Mouse (Mus musculus) lung, embryonic 16.5 days (tissue): ENCODE results near the gene Kctd7. TPM values are rescaled to one million over a fixed set of nuclear protein-coding genes. Genes with fewer than 3 reads are reported as not detected.

Source experiments
- ATAC-seq: fragments of 200-750 bp; cut with Nextera tagmentation; 2 replicates; pipeline ENCODE4 v1.8.0; 2017; ENCODE audit warnings: low read depth, mild to moderate bottlenecking, moderate library complexity
- H3K27ac ChIP-seq: fragments of 300-500 bp; sonication (generic); 2 replicates; pipeline ENCODE4 v1.5.1; 2014; ENCODE audit warnings: mild to moderate bottlenecking, control low read depth, low read length
- H3K27me3 ChIP-seq: fragments of 300-500 bp; sonication (generic); 2 replicates; pipeline ENCODE4 v1.6.1; 2014; ENCODE audit warnings: low read depth, low read length, mixed read lengths; ENCODE audit not compliant: control insufficient read depth, insufficient read depth
- H3K36me3 ChIP-seq: fragments of 300-500 bp; sonication (generic); 2 replicates; pipeline ENCODE4 v1.6.1; 2014; ENCODE audit warnings: low read length; ENCODE audit not compliant: control insufficient read depth, insufficient read depth
- H3K4me1 ChIP-seq: fragments of 300-500 bp; sonication (generic); replicated peaks from 2 replicates; pipeline ENCODE4 v1.6.1; 2014; ENCODE audit warnings: low read length, mixed read lengths; ENCODE audit not compliant: control insufficient read depth, insufficient read depth
- H3K4me2 ChIP-seq: fragments of 300-500 bp; sonication (generic); 2 replicates; pipeline ENCODE4 v1.6.1; 2014; ENCODE audit warnings: low read depth, low read length, control low read depth
- H3K4me3 ChIP-seq: fragments of 300-500 bp; sonication (generic); 2 replicates; pipeline ENCODE4 v1.5.1; 2014; ENCODE audit warnings: mild to moderate bottlenecking, low read length, control low read depth
- H3K9ac ChIP-seq: fragments of 300-500 bp; sonication (generic); 2 replicates; pipeline ENCODE4 v1.6.1; 2014; ENCODE audit warnings: low read length, control low read depth
- H3K9me3 ChIP-seq: fragments of 300-500 bp; sonication (generic); 2 replicates; pipeline ENCODE4 v1.6.1; 2016; ENCODE audit warnings: low read length; ENCODE audit not compliant: control insufficient read depth
- WGBS: fragments of 180-500 bp; shearing (Covaris S2); extraction: QIAGEN DNeasy Blood & Tissue Kit; methylation state at CpG from one replicate; pipeline ENCODE4 v1.1.7; 2014; 5-methylcytosine and 5-hydroxymethylcytosine counted together
- polyA plus RNA-seq: library from polyadenylated mRNA; unstranded; fragments of >200 nt; fragmentation: Nextera tagmentation; extraction: Ambion mirVana; gene quantifications from 2 replicates; pipeline ENCODE4 v1.2.1, GENCODE M21; 2015

Gene Kctd7
- polyA plus RNA-seq, 1 experiment from 2014 or later: 6.1 TPM

- no peaks in the 10 kb centered on the region for H3K9me3 ChIP-seq
- WGBS: 88% methylated on average over 13 of the region's 13 CpGs
- H3K4me2 ChIP-seq: no peak overlapping the region
- H3K9ac ChIP-seq: no peak overlapping the region
- H3K36me3 ChIP-seq: no peaks in the 10 kb centered on the region; the same call in 1 of the 2 replicates
- H3K4me3 ChIP-seq: no peak overlapping the region
- no peaks in the 10 kb centered on the region for H3K27me3 ChIP-seq
- ATAC-seq: no peak
- no peak overlapping the region for H3K27ac ChIP-seq
- H3K4me1 ChIP-seq: no peaks in the 10 kb centered on the region
These were observed 8.1 kb upstream of the Kctd7 start for GRCm38 (mm10) chr5:130136597-130136996.

GRCm38 (mm10) chr5:130139393-130139792 lies 5.3 kb upstream of the Kctd7 start:
- Histone ChIP-seq H3K36me3 (no peaks in the 10 kb centered on the region; the same call in 1 of the 2 replicates), H3K9me3 (no peaks in the 10 kb centered on the region), H3K4me2 (no peak overlapping the region), H3K4me3 (no peak overlapping the region), H3K4me1 (peaks cover 5% of the 10 kb centered on the region; the same call in 1 of the 2 replicates), H3K27ac (no peak overlapping the region), H3K9ac (no peak overlapping the region), H3K27me3 (no peaks in the 10 kb centered on the region)
- 16% methylated on average over 8 of the region's 8 CpGs for WGBS
- no peak for ATAC-seq

GRCm38 (mm10) chr5:130141138-130141537 lies 3.5 kb upstream of the Kctd7 start:
- Histone ChIP-seq H3K4me3 (no peak overlapping the region), H3K4me2 (no peak overlapping the region), H3K27ac (no peak overlapping the region), H3K9me3 (no peaks in the 10 kb centered on the region), H3K36me3 (no peaks in the 10 kb centered on the region; the same call in 1 of the 2 replicates), H3K4me1 (peaks cover 14% of the 10 kb centered on the region), H3K9ac (no peak overlapping the region), H3K27me3 (no peaks in the 10 kb centered on the region)
- WGBS: 74% methylated on average over 5 of the region's 5 CpGs
- ATAC-seq: no peak

- Histone ChIP-seq H3K4me1 (peaks cover 14% of the 10 kb centered on the region), H3K4me2 (no peak overlapping the region), H3K36me3 (no peaks in the 10 kb centered on the region), H3K9me3 (no peaks in the 10 kb centered on the region), H3K27ac (0 out of 2 replicates have a peak overlapping the region, but pooled peaks have one; percentile 16), H3K4me3 (no peak overlapping the region), H3K9ac (no peak overlapping the region), H3K27me3 (no peaks in the 10 kb centered on the region)
- ATAC-seq: no peak
- WGBS: 47% methylated on average over 4 of the region's 4 CpGs
These were observed 2.6 kb upstream of the Kctd7 start for GRCm38 (mm10) chr5:130142041-130142440.

GRCm38 (mm10) chr5:130143101-130143500 lies 1.6 kb upstream of the Kctd7 start:
- no peak for ATAC-seq
- Histone ChIP-seq H3K4me1 (peaks cover 14% of the 10 kb centered on the region), H3K36me3 (no peaks in the 10 kb centered on the region), H3K9me3 (no peaks in the 10 kb centered on the region), H3K27ac (no peak overlapping the region), H3K27me3 (no peaks in the 10 kb centered on the region), H3K4me2 (no peak overlapping the region), H3K9ac (no peak overlapping the region), H3K4me3 (no peak overlapping the region)
- 83% methylated on average over 7 of the region's 7 CpGs for WGBS

GRCm38 (mm10) chr5:130143977-130144333 lies 706 bp upstream of the Kctd7 start:
- no peaks in the 10 kb centered on the region for H3K27me3 ChIP-seq
- H3K9me3 ChIP-seq: no peaks in the 10 kb centered on the region
- H3K36me3 ChIP-seq: no peaks in the 10 kb centered on the region
- 2% methylated on average over 20 of the region's 20 CpGs for WGBS
- peak overlapping the region; percentile 79 for H3K27ac ChIP-seq
- peak overlapping the region; percentile 98 for H3K4me2 ChIP-seq
- peak; percentile 40 for ATAC-seq
- H3K9ac ChIP-seq: peak overlapping the region; percentile 59
- H3K4me3 ChIP-seq: peak overlapping the region; percentile 63
- peaks cover 14% of the 10 kb centered on the region for H3K4me1 ChIP-seq

- H3K27ac ChIP-seq: no peak overlapping the region
- H3K36me3 ChIP-seq: no peaks in the 10 kb centered on the region
- peak overlapping the region; percentile 63 for H3K4me3 ChIP-seq
- WGBS: 66% methylated on average over 8 of the region's 8 CpGs
- no peaks in the 10 kb centered on the region for H3K27me3 ChIP-seq
- peak overlapping the region; percentile 98 for H3K4me2 ChIP-seq
- H3K4me1 ChIP-seq: peaks cover 17% of the 10 kb centered on the region
- H3K9ac ChIP-seq: no peak overlapping the region
- H3K9me3 ChIP-seq: no peaks in the 10 kb centered on the region
- no peak for ATAC-seq
These were observed 1.3 kb downstream of the Kctd7 start for GRCm38 (mm10) chr5:130145961-130146360.

- 51% methylated on average over 7 of the region's 7 CpGs for WGBS
- ATAC-seq: 0 out of 2 replicates have a peak, but pooled peaks have one; percentile 21
These were observed 5.2 kb downstream of the Kctd7 start for GRCm38 (mm10) chr5:130149726-130150310.

GRCm38 (mm10) chr5:130154286-130154685 lies 9.6 kb downstream of the Kctd7 start:
- Histone ChIP-seq H3K9ac (no peak overlapping the region), H3K4me3 (no peak overlapping the region), H3K36me3 (peaks cover 6% of the 10 kb centered on the region), H3K4me2 (no peak overlapping the region), H3K4me1 (peaks cover 3% of the 10 kb centered on the region; the same call in 1 of the 2 replicates), H3K27me3 (no peaks in the 10 kb centered on the region), H3K27ac (no peak overlapping the region), H3K9me3 (no peaks in the 10 kb centered on the region)
- no peak for ATAC-seq
- 79% methylated on average over 2 of the region's 2 CpGs for WGBS

More at GRCm38 (mm10) chr5:130149726-130150310, 5.2 kb downstream of the Kctd7 start:
- no peak overlapping the region for H3K4me2 ChIP-seq
- no peaks in the 10 kb centered on the region for H3K27me3 ChIP-seq
- peaks cover 12% of the 10 kb centered on the region for H3K4me1 ChIP-seq
- peaks cover 6% of the 10 kb centered on the region for H3K36me3 ChIP-seq
- H3K27ac ChIP-seq: no peak overlapping the region
- H3K4me3 ChIP-seq: no peak overlapping the region
- H3K9me3 ChIP-seq: no peaks in the 10 kb centered on the region
- no peak overlapping the region for H3K9ac ChIP-seq
